Mouse (Mus musculus) T-helper 17 cell (primary cell): Measurements from ENCODE around the gene Eif2ak2.

Experiments used
- in situ Hi-C, 2 experiments: fragments of 300-600 bp; cut with MboI, MseI; formaldehyde crosslinking; loops; 1 replicate in 1 of 2; 2 replicates in 1 of 2; pipeline ENCODE4 v1.15.1; 2025; ENCODE audit warnings: high pct_unique_total_duplicates in 2 of 2

Gene Eif2ak2

DNA sequence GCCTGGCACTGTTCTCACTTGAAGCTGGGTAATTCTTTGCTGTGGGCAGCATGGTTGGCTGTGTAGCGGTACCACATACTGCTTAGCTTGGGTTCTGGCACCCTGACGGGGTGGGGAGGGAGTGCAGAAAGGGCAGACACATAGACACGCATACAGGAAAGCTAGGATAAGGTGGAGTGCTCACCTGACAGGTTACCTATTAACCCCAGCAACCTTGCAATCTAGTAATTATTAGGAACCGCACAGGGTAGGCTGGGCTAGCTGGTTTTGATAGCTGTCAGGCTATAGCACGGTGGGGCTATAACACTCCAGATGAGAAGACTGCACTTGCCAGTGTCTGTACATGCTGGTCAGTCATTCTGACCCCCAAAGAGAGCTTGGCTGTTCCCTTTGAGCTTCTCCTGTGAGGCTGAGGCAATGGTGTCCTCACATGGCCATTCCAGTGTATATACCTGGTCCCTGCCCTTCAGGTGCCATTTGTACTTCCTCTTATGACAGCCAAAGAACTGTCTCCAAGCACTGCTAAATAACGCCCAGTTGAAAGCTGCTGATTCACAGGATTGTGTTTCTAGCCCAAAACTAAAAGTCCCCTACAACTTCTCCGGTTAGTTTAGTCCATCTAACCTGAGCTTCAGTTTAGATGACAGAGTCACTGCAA, 40.0 kb downstream of the Eif2ak2 start:
- in situ Hi-C loops = no loop called here

DNA sequence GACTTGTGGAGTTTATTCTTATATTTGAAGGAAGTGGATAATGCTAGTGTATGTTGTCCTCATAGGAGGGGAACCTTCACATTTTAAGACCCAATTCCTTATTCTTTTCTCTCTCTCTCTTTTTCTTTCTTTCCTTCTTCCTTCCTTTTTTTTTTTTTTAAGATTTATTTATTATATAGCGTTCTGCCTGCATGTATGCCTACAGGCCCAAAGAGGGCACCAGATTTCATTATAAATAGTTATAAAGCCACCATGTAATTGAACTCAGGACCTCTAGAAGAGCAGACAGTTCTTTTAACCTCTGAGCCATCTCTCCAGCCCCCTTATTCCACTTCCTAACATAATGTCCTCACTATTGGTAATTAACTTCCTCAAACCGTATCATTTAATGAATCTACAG, 46.3 kb downstream of the Eif2ak2 start:
- in situ Hi-C loops = loop anchor here in 1 of 2 experiments (5.0 kb wide), 1 partner anchor 81 kb away; the partner anchor contains the start of gene Cebpzos

DNA sequence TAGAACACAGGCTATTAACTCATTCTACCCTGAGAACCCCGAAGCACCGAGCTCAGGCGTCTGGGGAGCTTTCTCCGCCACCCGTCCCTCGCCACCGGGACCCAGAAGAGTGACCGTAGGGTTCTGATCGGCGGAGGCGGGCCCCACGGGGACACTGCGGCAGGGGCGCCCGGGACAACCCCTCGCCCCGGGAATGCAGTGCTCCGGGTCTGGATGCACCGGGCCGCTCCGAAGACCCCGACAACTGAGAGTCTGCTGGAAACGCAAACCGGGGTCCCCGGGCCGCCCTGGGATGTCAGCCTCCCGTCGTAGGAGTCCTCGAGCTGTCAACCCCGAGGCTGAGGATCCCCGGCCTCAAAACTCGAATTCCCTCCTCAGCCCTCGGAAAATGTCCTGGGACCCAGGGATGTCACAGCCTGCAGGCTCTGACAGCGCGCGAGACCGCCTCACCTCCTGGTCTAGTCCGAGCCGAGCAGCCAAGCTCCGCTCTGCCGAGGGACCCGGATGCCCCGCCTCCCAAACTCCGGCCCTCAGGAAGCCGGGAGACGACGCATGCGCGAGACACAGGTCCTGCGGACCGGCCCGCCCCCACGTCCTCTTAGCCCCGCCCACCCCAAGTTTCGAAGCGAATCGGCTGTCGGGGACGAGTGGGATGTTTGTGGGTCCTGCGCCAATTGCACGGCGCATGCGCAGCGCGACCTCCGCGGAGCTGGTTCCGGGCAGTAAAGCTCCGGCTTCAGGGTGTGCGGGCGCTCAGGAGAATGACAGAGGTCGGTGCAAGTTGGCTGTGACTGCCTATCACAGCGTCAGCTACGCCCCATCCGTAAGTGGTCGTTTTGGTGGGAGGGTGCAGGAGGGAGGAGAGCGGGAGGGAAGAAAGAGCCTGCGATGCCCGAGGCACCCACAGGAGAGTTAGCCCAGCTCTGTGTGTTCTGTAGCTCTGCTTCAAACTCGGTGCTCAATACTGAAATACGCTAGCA, 47.2 kb downstream of the Eif2ak2 start, which contains the start of the genes Heatr5b and Gpatch11:
TSS of gene Heatr5b (minus strand) at position 509 of the 980 bp plus-strand sequence.
TSS of gene Gpatch11 (plus strand) at position 712 of the 980 bp plus-strand sequence.
- in situ Hi-C loops = loop anchor here in 1 of 2 experiments (5.0 kb wide), 1 partner anchor 82 kb away; the partner anchor contains the start of gene Cebpzos

DNA sequence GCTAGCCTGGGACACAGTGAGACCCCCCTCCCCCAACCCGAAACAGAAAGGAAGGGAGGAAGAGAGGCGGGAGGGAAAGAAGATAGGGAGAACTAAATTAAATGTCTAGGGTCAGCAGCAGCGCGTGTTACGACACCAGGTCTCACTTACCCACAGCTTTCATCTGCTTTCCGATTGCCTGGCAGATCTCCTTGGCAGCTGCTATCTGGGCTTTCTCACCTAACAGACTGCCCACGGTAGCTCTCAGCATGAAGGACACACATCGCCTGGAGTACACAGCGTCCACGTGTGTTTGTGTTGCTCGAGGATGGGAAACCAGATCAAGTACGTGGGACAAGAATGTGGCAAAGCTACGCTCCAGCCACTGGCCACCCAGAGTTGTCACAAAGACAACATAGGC, 58.0 kb downstream of the Eif2ak2 start:
- in situ Hi-C loops = loop anchor here in 1 of 2 experiments (10.0 kb wide), 1 partner anchor 1820 kb away; no protein-coding TSS in a partner anchor

DNA sequence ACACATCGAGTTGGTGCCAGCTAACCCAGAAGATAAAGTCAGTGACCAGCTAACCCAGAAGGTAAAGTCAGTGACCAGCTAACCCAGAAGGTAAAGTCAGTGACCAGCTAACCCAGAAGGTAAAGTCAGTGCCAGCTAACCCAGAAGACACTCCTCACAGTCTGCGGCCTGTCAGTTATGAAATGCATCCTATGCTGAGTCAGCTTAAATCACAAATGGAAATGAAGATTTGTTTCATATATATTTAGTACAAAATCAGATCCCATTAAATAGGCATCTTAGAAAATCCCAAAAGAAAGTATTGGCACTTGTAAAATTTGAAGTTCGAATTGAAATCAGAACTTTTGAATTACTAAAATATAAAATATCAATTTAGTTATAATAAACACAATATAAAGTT, 72.8 kb downstream of the Eif2ak2 start:
- in situ Hi-C loops = no loop called here

DNA sequence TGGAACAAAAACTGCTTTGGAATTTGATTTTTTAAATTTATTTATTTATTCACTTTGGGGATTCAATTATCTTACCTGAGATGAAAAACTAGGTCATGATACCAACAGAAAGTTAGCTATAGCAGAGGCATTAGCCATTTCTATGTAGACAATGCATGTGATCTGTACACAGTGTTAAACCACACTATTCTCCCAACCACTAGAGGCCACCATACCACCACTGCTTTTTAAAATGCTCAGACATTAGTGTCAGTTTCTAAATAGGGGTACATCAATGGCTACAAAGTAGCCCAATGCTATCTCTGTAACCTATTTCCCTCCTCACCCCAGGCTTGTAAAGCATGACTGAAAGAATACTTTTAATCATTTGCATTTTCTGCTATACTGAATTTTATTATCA, 73.4 kb downstream of the Eif2ak2 start:
- in situ Hi-C loops = no loop called here
